Mouse (Mus musculus): ENCODE data around the gene Hmgcs1.

- TF ChIP-seq CTCF (IDR thresholded peaks at IDR 0.05; ENCODE audit: borderline replicate concordance, extremely low read depth, insufficient read depth, insufficient read length) = no peak
- no peak for TF ChIP-seq POLR2A (IDR thresholded peaks at IDR 0.05; ENCODE audit: borderline replicate concordance, extremely low read depth, insufficient read depth, insufficient read length, poor library complexity, severe bottlenecking)
These were observed 64.4 kb downstream of the Hmgcs1 start for GRCm38 (mm10) chr13:119754635-119755020.
